Mouse (Mus musculus) urinary bladder, postnatal 25 days (tissue): ENCODE measurements around the gene Rimbp2.
"Not testable (repeated sequence)": the region's sequence is repeated elsewhere in the genome, so short reads cannot be mapped to it uniquely, and the experiment has no call there.

ENCODE experiments used
- DNase-seq: peaks from one replicate; pipeline ENCODE4 v3.0.0; 2022; ENCODE audit warnings: low spot score

Gene Rimbp2

DNA sequence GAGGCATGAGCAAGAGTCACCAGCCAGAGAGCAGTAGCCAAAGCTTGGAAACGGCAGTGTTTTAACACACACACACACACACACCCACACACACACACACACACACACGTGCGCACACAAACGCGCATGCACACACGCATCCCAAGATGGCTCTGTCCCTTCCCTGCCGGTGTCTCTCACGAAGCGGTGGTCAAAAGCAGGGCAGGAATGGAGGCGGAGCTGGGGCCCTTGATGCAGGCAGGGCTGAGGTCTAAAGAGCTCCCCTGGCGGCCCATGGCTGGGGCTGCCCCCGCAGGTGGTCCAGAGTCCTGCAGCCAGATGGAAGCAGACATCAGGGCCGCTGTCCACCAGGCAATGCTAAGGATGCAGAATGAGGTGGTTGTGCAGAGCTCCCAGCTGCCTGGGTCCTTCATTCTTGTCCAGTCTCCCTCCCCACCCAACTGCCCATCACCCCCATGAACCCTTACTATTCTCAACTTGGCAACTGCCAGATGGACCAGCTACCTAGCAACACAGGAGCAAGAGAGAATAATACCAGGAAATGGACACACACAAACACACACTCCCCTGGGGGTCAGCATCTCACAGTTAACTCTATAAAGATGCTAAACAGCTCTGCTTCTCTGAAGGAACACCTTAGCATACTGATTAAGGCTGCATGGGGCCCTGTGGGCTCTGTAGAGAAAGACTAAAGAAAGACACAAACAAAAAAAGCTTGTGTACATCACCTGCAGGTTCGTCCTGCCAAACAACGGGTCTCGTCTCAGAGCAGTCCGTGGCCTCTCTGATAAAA, at the start of gene Rimbp2:
Gene Rimbp2 (minus strand): TSS at position 209 of the 793 bp plus-strand sequence.
- DNase-seq: no peak

DNA sequence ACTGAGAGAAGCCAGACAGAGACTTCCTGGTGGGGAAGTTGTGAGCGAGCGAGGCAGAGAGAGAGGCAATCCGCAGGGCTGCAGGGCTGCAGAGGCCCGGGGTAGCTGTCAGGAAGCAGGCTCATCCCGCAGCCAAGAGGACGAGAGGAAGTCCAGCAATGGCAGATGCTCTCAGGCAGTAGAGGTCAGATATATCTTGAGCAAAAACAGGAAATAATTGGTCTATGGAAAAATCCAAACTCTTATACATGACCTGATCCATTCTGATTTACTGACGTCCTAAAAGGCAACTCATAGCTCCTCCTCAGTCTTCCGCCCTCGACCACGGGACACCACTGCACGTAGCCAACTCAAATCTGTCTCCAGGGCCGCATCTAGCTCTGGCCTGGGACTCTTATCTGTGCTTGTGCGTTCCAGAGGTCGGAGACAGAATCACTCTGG, 49.3 kb upstream of the Rimbp2 start:
- DNase-seq: no peak

DNA sequence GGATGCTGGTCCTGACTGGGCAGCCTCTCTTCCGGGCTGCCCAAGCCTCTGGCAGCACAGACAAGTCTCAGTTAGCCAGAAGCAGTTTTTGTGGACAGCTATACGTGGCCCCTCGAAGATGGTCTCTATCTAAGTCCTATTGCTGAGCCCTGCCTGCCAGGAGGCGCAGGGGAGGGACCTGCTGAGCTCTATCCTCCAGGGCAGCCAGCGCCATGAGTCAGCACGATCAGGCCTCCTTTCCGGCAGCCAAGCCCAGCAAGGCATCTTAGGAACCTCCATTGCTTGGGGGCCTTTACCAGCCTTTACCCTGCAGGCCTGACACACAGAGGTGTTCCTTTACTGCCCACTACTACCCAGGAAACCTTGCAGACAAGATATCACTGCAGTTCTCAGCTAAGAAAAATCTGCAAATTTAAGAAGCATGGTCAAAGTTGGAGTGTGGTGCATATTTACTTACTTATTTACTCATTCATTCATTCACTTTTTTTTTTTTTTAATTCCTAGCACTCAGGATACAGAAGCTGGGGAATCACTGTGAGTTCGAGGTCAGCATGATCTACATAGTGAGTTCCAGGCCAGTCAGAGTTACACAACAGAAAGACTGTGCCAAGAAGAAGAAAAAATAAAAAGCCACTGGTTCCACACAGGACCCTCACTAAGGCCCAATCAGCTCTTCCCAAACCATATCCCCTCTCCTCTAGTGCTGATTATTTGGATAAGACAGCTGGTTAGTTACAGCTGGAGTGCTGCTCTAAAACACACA, 47.6 kb upstream of the Rimbp2 start:
- peak; percentile 25 for DNase-seq

DNA sequence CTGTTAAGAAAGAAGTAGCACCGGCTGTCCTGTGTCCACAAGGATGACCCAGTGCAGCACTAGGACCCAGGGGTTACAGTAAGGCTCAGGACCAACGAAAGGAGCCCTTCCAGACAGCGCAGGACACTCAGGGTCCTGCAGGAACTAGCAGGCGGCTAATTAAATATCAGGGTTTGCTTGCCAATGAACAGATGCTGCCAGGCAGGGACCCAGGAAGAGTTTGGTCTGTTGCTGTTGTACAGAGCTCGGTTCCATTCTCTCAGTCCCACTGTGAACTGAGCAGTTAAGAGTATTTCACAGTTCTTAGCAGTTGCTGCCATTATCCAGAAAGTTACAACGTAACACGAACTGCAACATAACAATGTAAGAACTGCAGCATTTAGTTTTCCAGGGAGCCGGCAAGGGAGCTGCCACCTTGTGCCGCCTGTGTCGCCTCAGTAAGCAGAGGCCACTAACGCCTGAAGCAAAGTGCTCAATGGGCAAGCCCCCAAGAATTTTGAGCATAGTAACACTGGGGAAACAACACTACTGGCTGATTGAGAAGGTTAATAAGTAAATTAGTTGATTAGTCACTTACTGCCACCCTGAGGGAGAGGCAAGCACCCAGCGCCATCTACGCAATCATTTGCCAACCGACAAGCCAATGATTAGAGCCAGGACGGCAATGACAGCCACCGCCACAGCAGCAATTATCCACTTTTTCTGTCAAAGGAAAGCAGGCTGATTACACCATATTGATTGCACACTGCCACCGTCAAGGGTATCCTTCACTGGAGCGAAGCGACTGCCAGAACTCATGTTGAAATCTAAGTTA, 34.1 kb upstream of the Rimbp2 start:
- DNase-seq: no peak

DNA sequence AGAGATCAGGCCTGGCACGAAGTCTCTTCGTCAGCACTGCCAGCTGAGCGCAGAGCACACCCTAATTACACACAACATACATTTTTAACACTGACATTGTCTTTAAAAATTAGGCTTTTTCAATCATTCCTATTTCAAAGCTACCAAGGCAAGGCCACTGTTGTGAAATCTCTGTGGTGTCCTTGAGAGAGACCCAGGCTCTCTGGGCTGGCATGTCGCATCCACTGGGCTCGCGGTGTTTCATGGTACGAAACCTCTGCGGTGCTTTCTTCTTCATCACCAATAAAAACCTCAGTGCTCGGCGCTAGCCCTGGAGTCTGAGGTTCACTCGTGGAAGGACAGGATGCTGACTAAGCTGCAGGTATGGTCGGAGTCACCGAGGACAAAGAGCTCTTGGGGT, 32.7 kb upstream of the Rimbp2 start:
- no peak for DNase-seq

DNA sequence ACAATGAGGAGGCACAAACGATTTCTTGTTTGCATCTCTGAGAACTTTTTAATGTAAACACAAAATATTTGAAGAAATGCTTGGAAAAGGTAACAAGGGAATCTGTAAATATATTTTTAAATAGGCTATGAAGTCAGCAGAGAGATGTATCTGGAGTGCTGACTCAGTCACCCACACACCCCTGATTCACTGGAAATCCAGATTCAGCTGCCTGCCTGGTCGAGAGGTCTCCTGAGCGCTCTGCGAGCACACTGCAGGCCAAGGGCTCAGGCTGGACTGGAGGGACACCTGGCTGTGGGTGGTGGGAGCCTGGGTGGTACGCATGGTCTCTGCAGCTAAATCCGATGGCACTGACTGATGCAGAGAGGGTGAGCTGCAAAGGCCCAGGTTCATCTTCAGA, 31.2 kb upstream of the Rimbp2 start:
- DNase-seq: no peak

DNA sequence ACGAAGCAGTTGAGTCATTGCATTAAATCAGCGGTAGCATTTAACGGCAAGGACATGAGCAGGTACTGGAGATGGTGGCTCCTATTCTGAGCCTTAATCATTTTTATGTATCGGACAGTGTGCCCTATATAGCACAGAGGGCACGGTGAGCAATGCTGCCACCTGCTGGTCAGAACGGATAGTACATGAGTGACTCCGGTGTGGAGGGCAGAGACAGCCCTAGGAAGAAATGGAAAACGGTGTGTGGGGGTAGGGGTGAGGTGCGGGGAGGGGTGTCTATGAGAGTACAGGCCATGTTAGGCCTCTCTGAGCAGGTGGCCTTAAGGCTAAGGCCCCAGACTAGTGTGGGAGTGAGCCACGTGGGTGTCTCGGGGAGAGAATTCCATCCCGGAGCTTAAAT, 28.3 kb upstream of the Rimbp2 start:
- peak; percentile 69 for DNase-seq

DNA sequence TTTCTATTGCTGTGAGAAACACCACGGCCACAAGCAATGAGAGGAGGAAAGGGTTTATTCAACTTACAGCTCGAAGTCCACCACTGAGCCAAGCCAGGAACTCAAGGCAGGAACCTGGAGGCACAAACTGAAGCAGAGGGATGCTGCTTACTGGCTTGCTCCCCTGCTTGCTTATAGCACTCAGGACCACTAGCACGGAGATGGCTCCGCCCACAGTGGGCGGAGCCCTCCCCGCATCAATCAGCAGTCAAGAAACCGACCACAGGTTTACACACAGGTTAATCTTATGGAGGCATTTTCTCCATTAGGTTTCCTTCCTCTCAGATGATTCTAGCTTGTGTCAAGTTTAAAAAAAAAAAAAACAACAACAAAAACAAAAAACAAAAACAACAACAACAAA, 27.6 kb upstream of the Rimbp2 start:
- DNase-seq: no peak

DNA sequence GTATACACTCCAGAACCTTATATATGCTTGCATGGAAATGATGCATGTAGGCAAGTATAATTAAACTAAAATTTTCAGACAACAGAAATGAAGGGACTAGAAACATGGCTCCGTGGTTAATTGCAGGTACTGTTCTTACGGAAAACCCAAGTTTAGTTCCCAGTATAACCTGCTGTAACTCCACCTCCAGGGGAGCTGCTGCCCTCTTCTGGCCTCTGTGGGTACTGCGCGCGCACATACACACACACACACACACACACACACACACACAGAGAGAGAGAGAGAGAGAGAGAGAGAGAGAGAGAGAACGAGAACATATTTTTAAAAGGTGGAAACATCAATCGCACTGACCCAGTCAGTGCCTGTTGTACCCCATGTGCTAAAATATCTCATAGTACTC, 25.7 kb upstream of the Rimbp2 start:
- no peak for DNase-seq

DNA sequence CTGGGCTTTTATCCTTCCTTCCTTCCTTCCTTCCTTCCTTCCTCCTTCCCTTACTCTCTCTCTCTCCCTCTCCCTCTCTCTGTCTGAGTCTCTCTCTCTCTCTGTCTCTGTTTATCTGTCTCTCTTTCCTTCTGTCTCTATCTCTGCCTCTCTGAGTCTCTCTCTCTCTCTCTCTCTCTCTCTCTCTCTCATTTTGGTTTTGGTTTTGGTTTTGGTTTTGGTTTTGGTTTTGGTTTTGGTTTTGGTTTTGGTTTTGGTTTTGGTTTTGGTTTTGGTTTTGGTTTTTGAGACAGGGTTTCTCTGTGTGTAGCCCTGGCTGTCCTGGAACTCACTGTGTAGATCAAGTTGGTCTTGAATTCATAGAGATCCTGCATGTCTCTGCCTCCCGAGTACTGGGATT, 24.2 kb upstream of the Rimbp2 start:
- DNase-seq: not testable (repeated sequence)

DNA sequence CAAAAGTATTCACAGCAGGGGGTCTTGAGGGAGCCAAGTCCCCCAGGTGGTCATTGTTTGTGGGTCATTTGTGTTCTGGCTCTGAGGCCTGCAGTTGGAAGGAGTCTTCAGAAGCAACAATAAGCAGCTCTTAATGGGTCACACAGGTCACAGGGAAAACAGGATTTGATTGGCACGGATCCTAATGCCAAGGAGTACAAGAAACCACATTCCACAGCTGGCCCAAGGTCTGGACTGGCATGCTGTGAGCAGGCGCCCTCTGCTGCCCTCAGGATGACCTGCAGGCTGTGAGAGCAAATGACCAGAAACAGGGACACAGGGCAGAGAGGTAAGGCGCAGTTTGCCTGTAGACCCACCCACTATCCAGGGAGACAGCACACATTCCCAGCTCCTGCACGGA, 23.0 kb upstream of the Rimbp2 start:
- DNase-seq: no peak

DNA sequence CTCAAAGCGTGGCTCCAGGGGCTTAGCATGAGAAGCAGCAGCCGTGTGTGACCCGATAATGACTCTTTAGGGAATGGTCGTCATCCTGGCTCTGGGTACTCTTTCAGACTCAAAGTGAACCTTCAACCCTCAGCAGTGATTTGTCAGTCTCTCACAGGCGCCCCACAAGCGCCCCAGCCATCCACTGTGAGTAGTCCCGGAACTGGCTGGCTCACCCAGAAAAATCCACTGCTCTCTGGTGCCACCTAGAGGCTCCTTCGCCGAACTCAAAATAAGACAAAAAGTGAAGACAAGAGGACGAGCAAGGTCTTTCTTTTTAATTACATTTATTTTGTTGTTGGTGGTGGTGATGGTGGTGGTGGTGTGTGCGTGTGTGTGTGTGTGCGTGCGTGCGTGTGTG, 18.0 kb upstream of the Rimbp2 start:
- peak; percentile 66 for DNase-seq

DNA sequence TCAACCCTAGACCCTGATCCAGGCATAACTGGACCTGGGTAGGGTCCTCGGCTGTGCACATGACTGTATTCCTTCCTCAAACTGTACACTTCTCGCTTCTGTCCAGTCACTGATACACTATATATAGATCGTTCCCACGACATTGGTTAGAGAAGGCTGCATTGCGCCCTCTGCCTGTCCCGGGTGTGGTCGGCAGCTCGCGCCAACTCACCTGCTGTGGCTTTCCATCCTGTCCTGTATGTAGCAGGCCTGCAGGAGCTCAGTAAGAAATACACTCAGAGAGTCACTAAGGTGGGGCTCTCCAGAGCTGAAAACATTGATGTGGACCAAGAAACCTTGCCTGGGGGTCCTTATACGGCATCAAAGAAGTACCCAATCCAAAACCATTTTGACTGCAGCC, 17.6 kb upstream of the Rimbp2 start:
- no peak for DNase-seq

DNA sequence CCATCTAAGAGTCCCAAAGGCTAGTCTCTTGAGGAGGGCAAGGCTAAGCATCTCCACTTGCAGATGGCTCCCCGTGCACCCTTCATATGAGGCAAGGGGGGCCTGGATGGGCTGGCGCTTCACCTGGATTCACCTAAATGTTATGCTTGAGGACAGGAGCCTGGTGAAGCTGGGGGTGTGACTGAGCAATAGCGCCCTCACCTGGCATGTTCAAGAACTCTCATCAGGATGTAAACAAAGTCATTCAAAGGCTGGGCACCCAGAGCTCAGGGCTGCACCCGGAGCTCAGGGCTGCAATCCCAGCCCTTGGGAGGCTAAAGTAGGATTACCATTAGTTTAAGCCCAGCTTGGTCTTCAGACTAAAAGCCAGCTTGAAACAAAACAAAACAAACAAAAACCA, 11.1 kb upstream of the Rimbp2 start:
- no peak for DNase-seq

DNA sequence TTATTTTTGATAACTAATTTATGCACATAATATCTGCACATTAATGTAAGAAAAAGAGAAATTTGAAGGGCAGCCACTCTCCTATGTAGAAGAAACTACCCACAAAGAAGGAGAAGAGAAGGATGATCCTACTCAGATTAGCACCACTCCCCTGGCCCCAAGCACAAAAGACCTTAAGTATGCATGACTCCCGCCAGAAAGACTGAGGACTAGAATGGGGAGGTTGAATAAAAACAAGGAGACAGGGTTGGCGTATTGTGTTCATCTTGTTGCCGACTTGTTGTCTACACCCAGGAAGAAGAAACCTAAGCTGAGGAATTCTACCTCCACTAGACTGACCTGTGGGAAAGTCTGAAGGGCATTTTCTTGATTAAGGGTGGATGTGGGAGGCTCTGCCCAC, 5.6 kb upstream of the Rimbp2 start:
- DNase-seq: no peak

DNA sequence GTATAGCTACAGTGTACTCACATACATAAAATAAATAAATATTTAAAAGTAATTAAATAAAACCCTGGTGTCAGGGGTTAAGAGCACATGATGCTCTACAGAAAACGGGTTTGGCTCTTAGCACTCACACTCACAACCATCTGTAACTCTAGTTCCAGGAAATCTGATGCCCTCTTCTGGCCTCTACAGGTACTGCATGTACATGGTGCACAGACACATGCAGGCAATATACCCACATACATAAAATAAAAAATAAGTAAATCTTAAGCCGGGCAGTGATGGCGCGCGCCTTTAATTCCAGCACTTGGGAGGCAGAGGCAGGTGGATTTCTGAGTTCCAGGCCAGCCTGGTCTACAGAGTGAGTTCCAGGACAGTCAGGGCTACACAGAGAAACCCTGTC, 1.1 kb upstream of the Rimbp2 start:
- DNase-seq: not testable (repeated sequence)

DNA sequence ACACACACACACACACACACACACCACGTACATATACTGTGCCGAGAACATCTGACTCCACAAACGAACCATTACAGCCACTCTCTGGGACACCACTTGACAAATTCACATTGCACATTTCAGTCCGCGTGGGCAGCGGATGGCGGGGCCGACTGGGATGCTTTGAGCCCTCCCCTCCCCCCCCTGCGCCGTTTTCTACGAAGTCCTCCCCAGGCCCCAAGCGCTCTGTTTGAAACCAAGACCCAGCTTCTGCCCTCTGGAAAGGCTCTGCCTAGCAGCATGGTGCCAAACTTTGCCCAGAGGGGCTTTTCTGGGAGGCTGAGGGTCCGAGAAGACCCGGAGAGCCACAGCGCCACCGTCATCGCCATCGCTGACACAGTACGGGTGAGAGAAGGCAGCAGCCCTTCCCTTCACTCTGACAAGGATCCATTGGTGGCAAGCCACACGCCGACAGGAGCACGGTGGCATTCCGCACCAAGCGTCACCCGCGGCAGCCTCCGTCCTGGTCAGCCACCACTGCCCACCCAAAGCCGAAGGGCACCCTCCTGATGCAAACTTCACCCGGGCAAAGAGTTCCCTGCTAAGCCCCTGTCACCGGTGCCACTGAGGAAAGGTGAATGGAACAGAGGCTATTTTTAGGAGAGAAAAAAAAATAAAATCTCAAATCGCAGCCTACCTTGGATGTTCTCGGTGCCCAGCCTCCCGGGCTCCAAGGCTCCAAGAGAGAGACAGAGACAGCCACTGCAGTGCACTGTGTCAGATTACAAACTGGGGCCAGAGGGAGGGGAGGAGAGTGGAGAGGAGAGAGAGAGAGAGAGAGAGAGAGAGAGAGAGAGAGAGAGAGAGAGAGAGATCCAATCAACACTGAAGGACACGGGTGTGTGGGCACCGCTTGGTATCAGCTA, 743 bp downstream of the Rimbp2 start:
- DNase-seq: no peak

DNA sequence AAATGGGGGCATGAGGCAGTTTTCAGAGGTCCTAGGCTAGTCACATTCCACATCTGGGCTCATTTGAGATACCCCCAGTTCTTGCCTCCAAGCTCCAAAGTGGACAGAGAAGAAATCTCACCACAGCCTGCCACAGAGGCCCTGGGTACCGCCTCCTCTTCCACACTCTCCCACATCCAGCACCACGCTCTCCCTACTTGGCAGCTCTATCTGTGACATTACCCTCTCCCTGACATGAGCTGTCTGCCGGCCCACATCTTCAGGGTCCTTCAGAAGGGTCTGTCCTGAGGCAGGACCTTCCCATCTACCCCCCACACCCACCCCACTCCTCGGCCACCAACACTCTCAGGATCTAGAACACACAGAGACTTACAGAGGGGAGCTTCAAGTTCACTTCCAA, 1.8 kb downstream of the Rimbp2 start:
- no peak for DNase-seq

DNA sequence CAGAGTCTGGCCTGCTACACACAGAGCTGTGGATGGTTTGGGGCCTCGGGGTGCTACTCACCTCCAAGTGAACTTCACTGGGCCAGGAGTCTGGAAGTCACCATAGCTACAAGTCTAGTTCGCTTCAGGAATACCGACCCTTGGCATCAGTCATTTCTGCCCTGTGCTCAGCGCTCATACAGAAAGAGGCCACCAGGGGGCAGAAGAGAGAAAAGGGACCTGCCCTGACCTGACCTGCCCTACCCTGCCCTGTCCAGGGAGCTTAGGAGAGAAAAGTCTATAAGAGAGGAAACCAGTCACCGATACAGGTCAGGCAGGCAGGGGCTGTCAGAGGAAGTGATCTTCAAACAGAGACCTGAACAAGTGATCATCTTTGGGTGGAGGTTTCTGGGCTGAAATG, 6.2 kb downstream of the Rimbp2 start:
- peak; percentile 9 for DNase-seq

DNA sequence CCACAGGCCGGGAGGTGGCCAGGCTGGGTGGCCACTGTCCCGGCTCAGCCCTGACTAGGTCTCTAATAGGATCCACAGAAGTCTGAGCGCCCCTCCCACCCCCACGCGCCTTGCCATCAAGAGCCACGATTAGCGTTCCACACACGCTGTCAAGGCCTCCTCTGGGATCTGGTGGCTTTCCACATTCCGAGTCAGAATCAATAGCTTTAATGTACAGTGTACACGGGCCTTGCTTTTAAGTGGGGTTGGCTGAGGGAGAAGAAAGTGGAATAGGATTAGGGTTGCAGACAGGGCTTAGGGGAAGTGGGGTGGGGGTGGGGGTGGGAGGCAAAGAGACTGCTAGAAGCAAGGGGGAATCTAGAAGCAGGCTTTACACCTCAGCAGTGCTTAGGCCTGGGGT, 12.8 kb downstream of the Rimbp2 start:
- DNase-seq: no peak

DNA sequence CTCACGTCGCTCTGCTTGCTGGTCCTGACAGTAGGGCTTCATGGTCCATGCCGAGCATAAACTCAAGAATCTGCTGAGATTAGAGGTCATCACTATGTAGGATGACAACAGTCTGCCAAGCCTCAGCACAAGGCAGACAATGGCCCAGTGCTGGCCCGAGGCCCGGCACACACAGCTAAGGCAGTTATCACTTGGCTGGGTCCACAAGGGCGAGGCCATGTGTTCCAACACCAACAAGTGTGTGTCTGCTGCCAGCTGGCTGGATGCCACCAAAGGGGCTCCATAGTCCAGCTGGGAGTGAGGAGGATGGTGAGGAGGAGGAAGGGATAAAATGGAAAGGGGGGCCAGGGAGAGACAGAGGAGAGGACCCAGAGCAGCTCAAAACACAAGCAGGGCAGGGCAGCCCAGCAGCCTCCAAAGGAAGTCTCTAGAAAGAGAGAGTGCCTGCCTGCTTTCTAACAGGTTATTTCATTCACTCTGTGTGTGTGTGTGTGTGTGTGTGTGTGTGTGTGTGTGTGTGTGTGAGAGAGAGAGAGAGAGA, 17.9 kb downstream of the Rimbp2 start:
- no peak for DNase-seq
